Comparison of ENCODE assay signal across 1 mouse cellular context in the genomic region with DNA sequence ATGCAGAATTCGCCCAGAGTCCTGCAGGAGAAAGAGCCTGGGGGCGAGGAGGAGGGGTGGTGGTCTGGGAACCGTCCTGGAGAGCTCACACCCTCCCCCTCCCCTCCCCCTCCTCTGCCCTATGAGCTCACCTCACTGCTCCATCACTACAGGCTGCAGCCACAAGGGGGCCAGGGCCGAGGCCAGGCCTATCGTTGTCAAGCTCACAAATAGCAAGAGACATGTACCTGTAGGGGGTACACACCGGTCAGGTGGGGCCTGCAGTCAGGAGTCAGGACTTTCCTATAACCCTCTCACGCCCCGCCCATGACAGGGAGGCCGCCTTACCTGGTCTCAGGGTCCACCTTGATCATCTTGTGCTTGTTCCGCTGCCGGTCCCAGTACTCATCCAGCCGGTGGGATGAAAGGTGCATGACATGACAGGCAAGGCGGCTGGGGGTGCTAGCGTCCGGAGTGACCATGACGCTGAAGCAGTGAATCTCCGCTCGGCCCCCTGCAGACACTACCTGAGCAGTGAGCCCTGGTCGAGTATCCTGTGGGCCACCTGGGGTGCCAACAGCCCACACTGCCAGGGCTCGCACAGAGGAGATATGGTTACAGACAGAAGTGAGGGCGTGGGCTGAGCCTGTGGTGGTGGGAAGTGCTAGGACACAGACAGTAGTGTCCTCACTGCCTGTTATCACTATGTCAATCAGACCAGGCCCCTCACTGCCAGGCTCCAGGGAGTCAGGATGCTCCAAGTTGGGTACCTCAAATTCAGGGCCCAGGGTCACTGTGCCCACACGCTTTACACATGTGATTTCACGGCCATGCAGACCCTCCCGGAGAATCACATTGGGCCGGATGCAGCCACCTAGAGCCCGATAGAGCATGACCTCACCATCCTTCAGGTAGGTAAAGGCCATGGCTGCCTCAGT.
TF ChIP-seq lines count a peak whose summit lies in the region.

No protein-coding gene starts in this region.

TF ChIP-seq in CH12.LX, 34 proteins besides CTCF, POLR2A, EP300 and RAD21:
- TF ChIP-seq JUN (IDR thresholded peaks at IDR 0.05; ENCODE audit: insufficient read depth, low read depth, low read length) (no peak), SIN3A (IDR thresholded peaks at IDR 0.05; ENCODE audit: low read length) (0 out of 2 replicates have a peak, but pooled peaks have one; percentile 35), USF1 (IDR thresholded peaks at IDR 0.05; ENCODE audit: low read depth, low read length) (no peak), ZC3H11A (IDR thresholded peaks at IDR 0.05; ENCODE audit: low read depth, low read length) (no peak), MEF2A (IDR thresholded peaks at IDR 0.05; ENCODE audit: borderline replicate concordance, low read depth, low read length) (no peak), SMC3 (IDR thresholded peaks at IDR 0.05; ENCODE audit: low read depth, low read length) (peak; percentile 47)
